In the genomic region with DNA sequence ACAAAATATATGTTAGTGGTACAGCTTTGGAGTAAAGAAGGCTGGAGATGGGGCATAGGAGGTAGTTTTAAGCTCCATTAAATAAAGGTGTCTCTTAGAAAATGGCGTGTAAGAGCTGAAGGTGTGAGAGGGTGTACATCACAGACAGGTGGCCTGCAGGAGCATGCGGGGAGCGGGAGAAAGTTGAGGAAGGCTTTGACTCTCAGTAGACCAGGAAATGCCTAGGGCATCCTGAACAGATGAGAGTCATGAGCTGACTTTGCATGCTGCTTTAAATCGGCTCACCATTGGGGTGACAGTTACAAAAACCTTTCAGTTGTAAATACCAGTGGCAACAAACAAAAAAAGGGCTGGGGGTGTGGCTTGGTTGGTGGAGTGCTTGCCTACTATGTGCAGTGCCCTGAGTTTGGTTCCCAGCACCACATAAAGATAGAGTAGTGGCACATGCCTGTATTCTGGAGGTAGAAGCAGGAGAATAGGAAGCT, we compare ENCODE assay signal across 32 mouse cellular contexts. TPM values are rescaled to one million over a fixed set of nuclear protein-coding genes. Genes with fewer than 3 reads are reported as not detected.
A peak's percentile ranks its signal among the peaks of the same experiment; 100 is the strongest.
DNase-seq lines count a peak whose midpoint lies in the region; ATAC-seq and TF ChIP-seq lines count a peak whose summit lies in the region.
"Had no signal": no experiment of that assay in that cellular context is flagged by ENCODE, and none has a peak within 500 bp of the region (broad histone marks: within the 10 kb centered on the region; RNA-seq: fewer than 3 reads in every experiment).

No protein-coding gene starts in this region.

- no peak for TF ChIP-seq CTCF in CH12.LX (conservative IDR thresholded peaks at IDR 0.05 in 1 of 2, IDR thresholded peaks at IDR 0.05 in 1 of 2; ENCODE audit: low read depth in 2 of 2, low read length in 2 of 2)
- TF ChIP-seq CTCF in bone marrow macrophage, adult 2 months (IDR thresholded peaks at IDR 0.05; ENCODE audit: low read depth, low read length): no peak
- no peak for TF ChIP-seq CTCF in heart, adult 2 months (IDR thresholded peaks at IDR 0.05)

- H3K4me3 ChIP-seq in embryonic facial prominence, embryonic 15.5 days (replicated peaks): no peak overlapping the region
- H3K4me3 ChIP-seq in embryonic facial prominence, embryonic 10.5 days: no peak overlapping the region
- H3K4me3 ChIP-seq in CH12.LX (replicated peaks in 1 of 3; ENCODE audit: low read depth in 2 of 3, low read length in 2 of 3, poor library complexity in 1 of 3) (no peak overlapping the region), ES-E14 (ENCODE audit: insufficient read depth in 1 of 2, low read depth in 1 of 2, low read length in 2 of 2, poor library complexity in 1 of 2, severe bottlenecking in 1 of 2) (no peak overlapping the region)
- H3K4me3 ChIP-seq in bone marrow macrophage, adult 2 months (ENCODE audit: insufficient read depth, low read length): no peak overlapping the region
- no peak overlapping the region for H3K4me3 ChIP-seq in neural tube, embryonic 15.5 days (replicated peaks)
- no peak overlapping the region for H3K4me3 ChIP-seq in heart, adult 2 months
- H3K4me3 ChIP-seq: embryonic facial prominence, embryonic 12.5 days; erythroblast, embryonic 14.5 days; forebrain, embryonic 10.5 days; forebrain, embryonic 13.5 days; heart, embryonic 10.5 days; heart, embryonic 13.5 days had no signal

- TF ChIP-seq RAD21 in CH12.LX (IDR thresholded peaks at IDR 0.05; ENCODE audit: low read depth, low read length): no peak

- H3K4me2 ChIP-seq in embryonic facial prominence, embryonic 15.5 days (replicated peaks): no peak overlapping the region
- H3K4me2 ChIP-seq in CH12.LX (ENCODE audit: insufficient read depth, low read depth, poor library complexity, severe bottlenecking): no peak overlapping the region
- H3K4me2 ChIP-seq in neural tube, embryonic 15.5 days: no peak overlapping the region
- H3K4me2 ChIP-seq: embryonic facial prominence, embryonic 12.5 days; forebrain, embryonic 13.5 days; heart, embryonic 13.5 days; hindbrain, embryonic 14.5 days had no signal

- H3K79me2 ChIP-seq in CH12.LX (replicated peaks; ENCODE audit: control insufficient read depth, extremely low read depth, insufficient read depth, poor library complexity, severe bottlenecking): no peaks in the 10 kb centered on the region
- no peaks in the 10 kb centered on the region for H3K79me2 ChIP-seq in heart, adult 2 months (replicated peaks; ENCODE audit: control insufficient read depth, insufficient read depth, low read length)

- 32% methylated on average over 4 of the region's 4 CpGs for WGBS in embryonic facial prominence, embryonic 15.5 days
- WGBS in embryonic facial prominence, embryonic 10.5 days: 71% methylated on average over 4 of the region's 4 CpGs
- WGBS in neural tube, embryonic 15.5 days: 71% methylated on average over 4 of the region's 4 CpGs
- 68% methylated on average over 4 of the region's 4 CpGs for WGBS in heart, adult 2 months

- no peaks in the 10 kb centered on the region for H3K9me3 ChIP-seq in embryonic facial prominence, embryonic 15.5 days (replicated peaks)
- H3K9me3 ChIP-seq in embryonic facial prominence, embryonic 10.5 days: no peaks in the 10 kb centered on the region
- no peaks in the 10 kb centered on the region for H3K9me3 ChIP-seq in CH12.LX (replicated peaks; ENCODE audit: low read length)
- no peaks in the 10 kb centered on the region for H3K9me3 ChIP-seq in ES-E14 (ENCODE audit: control insufficient read depth, insufficient read depth, low read depth, low read length)
- no peaks in the 10 kb centered on the region for H3K9me3 ChIP-seq in neural tube, embryonic 15.5 days (replicated peaks)
- H3K9me3 ChIP-seq: embryonic facial prominence, embryonic 12.5 days; forebrain, embryonic 10.5 days; G1E; heart, embryonic 10.5 days; heart, embryonic 13.5 days had no signal

- no peaks in the 10 kb centered on the region for H3K27me3 ChIP-seq in embryonic facial prominence, embryonic 15.5 days
- no peaks in the 10 kb centered on the region for H3K27me3 ChIP-seq in embryonic facial prominence, embryonic 10.5 days (replicated peaks; ENCODE audit: low read depth, poor library complexity, severe bottlenecking)
- no peaks in the 10 kb centered on the region for H3K27me3 ChIP-seq in CH12.LX (replicated peaks)
- H3K27me3 ChIP-seq in neural tube, embryonic 15.5 days (replicated peaks): no peaks in the 10 kb centered on the region
- no peaks in the 10 kb centered on the region for H3K27me3 ChIP-seq in heart, adult 2 months (ENCODE audit: control insufficient read depth, insufficient read depth, low read length)
- H3K27me3 ChIP-seq: embryonic facial prominence, embryonic 12.5 days; forebrain, embryonic 13.5 days; heart, embryonic 13.5 days; Patski had no signal

- dilution Hi-C loops in CH12.LX (cut with MboI; ENCODE audit: extremely low pct_ligation_motif_present, extremely low pct_unique_long_range_greater_than_20kb, low sequenced_read_pairs): no loop called here

- H3K9ac ChIP-seq in embryonic facial prominence, embryonic 15.5 days: no peak overlapping the region
- H3K9ac ChIP-seq in CH12.LX (ENCODE audit: insufficient read depth, low read depth) (peak overlapping the region; percentile 35; the same call in 1 of the 2 replicates), ES-E14 (ENCODE audit: insufficient read depth, low read depth, low read length, poor library complexity, severe bottlenecking) (no peak overlapping the region)
- H3K9ac ChIP-seq in neural tube, embryonic 15.5 days (replicated peaks): no peak overlapping the region
- H3K9ac ChIP-seq in heart, adult 2 months (ENCODE audit: low read depth, low read length): no peak overlapping the region
- H3K9ac ChIP-seq: embryonic facial prominence, embryonic 12.5 days; forebrain, embryonic 13.5 days; heart, embryonic 13.5 days; hindbrain, embryonic 14.5 days had no signal

- in situ Hi-C loops in CH12.LX (cut with MboI; ENCODE audit: low pct_ligation_motif_present, low pct_unique_long_range_greater_than_20kb, low sequenced_read_pairs) (no loop called here), ES-E14 (cut with MboI; ENCODE audit: low sequenced_read_pairs in 2 of 2, unreplicated experiment in 2 of 2) (no loop called here)

- no peak for DNase-seq in embryonic facial prominence, embryonic 10.5 days (ENCODE audit: low spot score)
- no peak for DNase-seq in CH12.LX (ENCODE audit: extremely low read depth)
- no peak for DNase-seq in ES-E14 (ENCODE audit: low read depth, low spot score)
- no peak for DNase-seq in heart, adult 2 months
- DNase-seq: adrenal gland, adult 8-10 months; adrenal gland, postnatal 25 days; cerebellum, adult 18-20 months; cerebellum, adult 9-10 months; cerebellum, postnatal 14 days; gastrocnemius, postnatal 25 days; heart, adult 18-20 months; heart, postnatal 14 days; heart, postnatal 4 days had no signal

- intact Hi-C loops in heart, adult 2 months (cut with DNase I): no loop called here

- no peak for TF ChIP-seq POLR2A in CH12.LX (IDR thresholded peaks at IDR 0.05; ENCODE audit: low read depth, low read length)
- TF ChIP-seq POLR2A in bone marrow macrophage, adult 2 months (IDR thresholded peaks at IDR 0.05; ENCODE audit: borderline replicate concordance, low read depth, low read length): no peak
- no peak for TF ChIP-seq POLR2A in heart, adult 2 months (IDR thresholded peaks at IDR 0.05; ENCODE audit: insufficient read depth, low read depth, low read length)

- peaks cover 35% of the 10 kb centered on the region for H3K36me3 ChIP-seq in embryonic facial prominence, embryonic 15.5 days
- peaks cover 36% of the 10 kb centered on the region for H3K36me3 ChIP-seq in embryonic facial prominence, embryonic 10.5 days (replicated peaks)
- H3K36me3 ChIP-seq in CH12.LX (replicated peaks in 1 of 2; ENCODE audit: control insufficient read depth in 1 of 2, insufficient read depth in 1 of 2, low read length in 1 of 2) (peaks cover 26 to 35% of the 10 kb centered on the region in 2 experiments), ES-E14 (ENCODE audit: control insufficient read depth, insufficient read depth, low read length, poor library complexity, severe bottlenecking) (peaks cover 15% of the 10 kb centered on the region)
- H3K36me3 ChIP-seq in neural tube, embryonic 15.5 days: peaks cover 33% of the 10 kb centered on the region
- peaks cover 6% of the 10 kb centered on the region for H3K36me3 ChIP-seq in heart, adult 2 months (ENCODE audit: control insufficient read depth, insufficient read depth, low read length)

- TF ChIP-seq EP300 in CH12.LX (IDR thresholded peaks at IDR 0.05; ENCODE audit: low read length): no peak
- TF ChIP-seq EP300 in heart, adult 2 months (IDR thresholded peaks at IDR 0.05; ENCODE audit: insufficient read depth, low read depth, low read length): no peak

- ATAC-seq in embryonic facial prominence, embryonic 15.5 days (ENCODE audit: insufficient number of reproducible peaks, low FRiP score, low TSS enrichment, low read depth): no peak
- no peak for ATAC-seq in neural tube, embryonic 15.5 days (ENCODE audit: low FRiP score)
- ATAC-seq in erythroid progenitor cell, adult 5-6 weeks (replicated peaks; ENCODE audit: low FRiP score, poor library complexity, severe bottlenecking): no peak
- ATAC-seq: forebrain, embryonic 13.5 days; forebrain, embryonic 16.5 days; hindbrain, postnatal 0 days; intestine, embryonic 16.5 days had no signal

- H3K4me1 ChIP-seq in embryonic facial prominence, embryonic 15.5 days: 0 out of 2 replicates have a peak, but pooled peaks cover 4% of the 10 kb centered on the region
- H3K4me1 ChIP-seq in embryonic facial prominence, embryonic 10.5 days: no peaks in the 10 kb centered on the region
- H3K4me1 ChIP-seq in CH12.LX (ENCODE audit: control insufficient read depth in 1 of 2, insufficient read depth in 2 of 2) (peaks cover 15 to 32% of the 10 kb centered on the region in 2 experiments), ES-E14 (ENCODE audit: control insufficient read depth in 2 of 2, insufficient read depth in 2 of 2, low read length in 2 of 2, poor library complexity in 1 of 2) (peaks cover 2 to 14% of the 10 kb centered on the region in 2 experiments; a peak in 2 of 4 replicates)
- peaks cover 25% of the 10 kb centered on the region for H3K4me1 ChIP-seq in bone marrow macrophage, adult 2 months (ENCODE audit: control insufficient read depth, insufficient read depth, low read length)
- no peaks in the 10 kb centered on the region for H3K4me1 ChIP-seq in neural tube, embryonic 15.5 days
- no peaks in the 10 kb centered on the region for H3K4me1 ChIP-seq in heart, adult 2 months (ENCODE audit: control insufficient read depth, insufficient read depth, low read length)
- H3K4me1 ChIP-seq: embryonic facial prominence, embryonic 12.5 days; forebrain, embryonic 10.5 days; forebrain, embryonic 13.5 days; heart, embryonic 13.5 days had no signal

- 0 out of 2 replicates have a peak overlapping the region, but pooled peaks have one; percentile 7 for H3K27ac ChIP-seq in embryonic facial prominence, embryonic 15.5 days (replicated peaks)
- H3K27ac ChIP-seq in embryonic facial prominence, embryonic 10.5 days (replicated peaks): no peak overlapping the region
- peak overlapping the region; percentile 58 for H3K27ac ChIP-seq in CH12.LX (ENCODE audit: insufficient read depth, low read depth)
- H3K27ac ChIP-seq in ES-E14 (ENCODE audit: insufficient read depth, low read depth, low read length, poor library complexity, severe bottlenecking): peak overlapping the region; percentile 4; the same call in 1 of the 2 replicates
- H3K27ac ChIP-seq in bone marrow macrophage, adult 2 months (ENCODE audit: insufficient read depth, low read depth, low read length): peak overlapping the region; percentile 12
- no peak overlapping the region for H3K27ac ChIP-seq in neural tube, embryonic 15.5 days (replicated peaks)
- no peak overlapping the region for H3K27ac ChIP-seq in heart, adult 2 months
- H3K27ac ChIP-seq: embryonic facial prominence, embryonic 12.5 days; forebrain, embryonic 10.5 days; forebrain, embryonic 13.5 days; heart, embryonic 10.5 days; heart, embryonic 13.5 days; hindbrain, embryonic 14.5 days; hindbrain, postnatal 0 days had no signal

RNA-seq across cellular contexts. Expression of gene Matn3, which starts 6.6 kb away (rescaled TPM):
- polyA plus RNA-seq in embryonic facial prominence, embryonic 15.5 days (2015; fragmentation: Nextera tagmentation; extraction: Ambion mirVana): 10.7 and 17.8 TPM in 2 replicates
- polyA plus RNA-seq in embryonic facial prominence, embryonic 10.5 days (2016; fragmentation: Nextera tagmentation; extraction: Ambion mirVana): 3.0 and 3.3 TPM in 2 replicates
- total RNA-seq in CH12.LX (2012; rRNA removed): not detected in 2 replicates
- total RNA-seq in CH12.LX (2014; rRNA removed): not detected in 2 replicates
- not detected in 2 replicates for polyA plus RNA-seq in CH12.LX (2012; ENCODE audit: insufficient read length, low read depth)
- total RNA-seq in ES-E14 (2012; rRNA removed): 2.5 and 5.3 TPM in 2 replicates
- not detected in 2 replicates for polyA plus RNA-seq in bone marrow macrophage, adult 2 months (2012; ENCODE audit: insufficient read depth, insufficient read length, missing spikeins)
- polyA plus RNA-seq in neural tube, embryonic 15.5 days (2015; fragmentation: Nextera tagmentation; extraction: Ambion mirVana): 1.8 and 2.7 TPM in 2 replicates
- total RNA-seq in heart, adult 2 months (2021): not detected
- polyA plus RNA-seq in heart, adult 2 months (2012; rRNA removed): not detected in 2 replicates
- not detected in 2 replicates for total RNA-seq in erythroid progenitor cell, adult 5-6 weeks (2015; ENCODE audit: low replicate concordance)
- not detected in 2 replicates for total RNA-seq in erythroid progenitor cell, adult 5-6 weeks (2017; ENCODE audit: low replicate concordance)
- total RNA-seq: adrenal gland, adult 8-10 months; adrenal gland, postnatal 25 days; heart, adult 18-20 months; heart, postnatal 14 days had no signal
- polyA plus RNA-seq: activated CD4-positive, CD25-positive, alpha-beta regulatory T cell, adult 4 months; erythroblast, embryonic 14.5 days; G1E; gonadal fat pad, adult 2 months; inflammation-experienced regulatory T-cells, adult 6 months had no signal

RNA-seq across cellular contexts. Expression of gene Laptm4a, which starts 19.7 kb away (rescaled TPM):
- 449 and 462 TPM in 2 replicates for polyA plus RNA-seq in embryonic facial prominence, embryonic 15.5 days (2015; fragmentation: Nextera tagmentation; extraction: Ambion mirVana)
- polyA plus RNA-seq in embryonic facial prominence, embryonic 10.5 days (2016; fragmentation: Nextera tagmentation; extraction: Ambion mirVana): 170 and 196 TPM in 2 replicates
- total RNA-seq in CH12.LX (2012; rRNA removed) (43.6 and 48.3 TPM in 2 replicates), CH12.LX (2014; rRNA removed) (62.6 and 64.5 TPM in 2 replicates), ES-E14 (2012; rRNA removed) (238 and 248 TPM in 2 replicates)
- 65.2 and 73.8 TPM in 2 replicates for polyA plus RNA-seq in CH12.LX (2012; ENCODE audit: insufficient read length, low read depth)
- 394 and 417 TPM in 2 replicates for polyA plus RNA-seq in bone marrow macrophage, adult 2 months (2012; ENCODE audit: insufficient read depth, insufficient read length, missing spikeins)
- 197 and 217 TPM in 2 replicates for polyA plus RNA-seq in neural tube, embryonic 15.5 days (2015; fragmentation: Nextera tagmentation; extraction: Ambion mirVana)
- total RNA-seq in heart, adult 2 months (2021): 100 to 1,000 TPM; 366 to 372 TPM
- polyA plus RNA-seq in heart, adult 2 months (2012; rRNA removed): 314 and 519 TPM in 2 replicates
- total RNA-seq in erythroid progenitor cell, adult 5-6 weeks (2015; ENCODE audit: low replicate concordance): 102 and 129 TPM in 2 replicates
- 123 and 145 TPM in 2 replicates for total RNA-seq in erythroid progenitor cell, adult 5-6 weeks (2017; ENCODE audit: low replicate concordance)

RNA-seq across cellular contexts. Expression of gene Wdr35, which starts 32.5 kb away (rescaled TPM):
- 20.1 and 22.4 TPM in 2 replicates for polyA plus RNA-seq in embryonic facial prominence, embryonic 15.5 days (2015; fragmentation: Nextera tagmentation; extraction: Ambion mirVana)
- polyA plus RNA-seq in embryonic facial prominence, embryonic 10.5 days (2016; fragmentation: Nextera tagmentation; extraction: Ambion mirVana): 21.3 and 21.4 TPM in 2 replicates
- 6.6 and 7.4 TPM in 2 replicates for total RNA-seq in CH12.LX (2012; rRNA removed)
- total RNA-seq in CH12.LX (2014; rRNA removed): 5.9 TPM in 2 replicates
- 8.8 and 10.7 TPM in 2 replicates for polyA plus RNA-seq in CH12.LX (2012; ENCODE audit: insufficient read length, low read depth)
- total RNA-seq in ES-E14 (2012; rRNA removed): 22.3 and 27.1 TPM in 2 replicates
- 3.2 and 3.4 TPM in 2 replicates for polyA plus RNA-seq in bone marrow macrophage, adult 2 months (2012; ENCODE audit: insufficient read depth, insufficient read length, missing spikeins)
- 19.5 and 20.6 TPM in 2 replicates for polyA plus RNA-seq in neural tube, embryonic 15.5 days (2015; fragmentation: Nextera tagmentation; extraction: Ambion mirVana)
- 1 to 10 TPM; 9.0 to 9.5 TPM for total RNA-seq in heart, adult 2 months (2021)
- polyA plus RNA-seq in heart, adult 2 months (2012; rRNA removed): 3.4 and 5.9 TPM in 2 replicates
- total RNA-seq in erythroid progenitor cell, adult 5-6 weeks (2015; ENCODE audit: low replicate concordance): 1.3 and 2.5 TPM in 2 replicates
- total RNA-seq in erythroid progenitor cell, adult 5-6 weeks (2017; ENCODE audit: low replicate concordance): 1.5 and 2.6 TPM in 2 replicates
- polyA plus RNA-seq: G1E had no signal

Comparison
In these comparisons a context has a peak if more than half of its experiments do, and no peak if none do; other contexts are left out.
1. H3K27ac ChIP-seq: peak in embryonic facial prominence, embryonic 15.5 days (single experiment), CH12.LX (single experiment), ES-E14 (single experiment) and bone marrow macrophage, adult 2 months (single experiment); none in embryonic facial prominence, embryonic 10.5 days (single experiment), neural tube, embryonic 15.5 days (single experiment) and heart, adult 2 months (single experiment).